In the genomic region with DNA sequence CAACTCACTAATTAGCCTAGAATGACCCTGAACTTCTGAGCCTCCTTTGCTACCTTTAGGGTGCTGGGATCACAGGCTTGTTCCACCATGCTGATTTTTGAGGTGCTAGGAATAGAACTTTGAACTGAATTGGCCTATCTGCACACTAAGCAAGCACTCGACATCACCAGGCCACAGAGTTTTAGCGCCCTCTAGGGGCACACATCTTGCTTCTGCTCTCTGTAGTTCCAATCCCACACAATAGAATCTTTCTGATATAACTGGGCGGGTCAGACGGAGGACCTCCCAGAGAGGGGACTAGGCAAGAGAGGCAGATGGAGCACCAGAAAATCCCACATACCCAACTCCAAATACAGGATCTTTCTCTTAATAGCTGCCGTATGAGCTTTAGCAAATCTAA, we compare ENCODE assay signal across 8 mouse cellular contexts. TPM values are rescaled to one million over a fixed set of nuclear protein-coding genes. Genes with fewer than 3 reads are reported as not detected.
DNase-seq lines count a peak whose midpoint lies in the region; ATAC-seq and TF ChIP-seq lines count a peak whose summit lies in the region.

No protein-coding gene starts in this region.

- peak; percentile 27; the same call in 1 of the 2 replicates for ATAC-seq in kidney, postnatal 0 days (replicated peaks; ENCODE audit: low FRiP score, low read depth)
- peak; percentile 56 for ATAC-seq in neural tube, embryonic 11.5 days (ENCODE audit: insufficient read depth, low FRiP score, low TSS enrichment)

- no peak overlapping the region for H3K4me3 ChIP-seq in C2C12 (ENCODE audit: insufficient read depth, poor library complexity, severe bottlenecking)
- H3K4me3 ChIP-seq in kidney, postnatal 0 days (replicated peaks; ENCODE audit: low read depth, low read length) = no peak overlapping the region
- H3K4me3 ChIP-seq in neural tube, embryonic 11.5 days (ENCODE audit: low read depth, low read length) = no peak overlapping the region

- H3K79me3 ChIP-seq in C2C12 (ENCODE audit: low read depth) = no peaks in the 10 kb centered on the region

- H3K27ac ChIP-seq in kidney, postnatal 0 days = no peak overlapping the region
- H3K27ac ChIP-seq in neural tube, embryonic 11.5 days (ENCODE audit: low read depth, low read length) = no peak overlapping the region

- TF ChIP-seq CTCF in C2C12 (IDR thresholded peaks at IDR 0.05; ENCODE audit: control insufficient read depth, insufficient read depth, insufficient read length) = peak; percentile 66
- peak; percentile 92 for TF ChIP-seq CTCF in kidney, postnatal 0 days (IDR thresholded peaks at IDR 0.05; ENCODE audit: low read depth)

- peaks cover 10% of the 10 kb centered on the region for H3K27me3 ChIP-seq in C2C12 (ENCODE audit: control insufficient read depth, insufficient read depth, insufficient read length)
- no peaks in the 10 kb centered on the region for H3K27me3 ChIP-seq in kidney, postnatal 0 days (ENCODE audit: insufficient read depth, low read length)
- H3K27me3 ChIP-seq in neural tube, embryonic 11.5 days (ENCODE audit: control insufficient read depth, insufficient read depth, low read length) = no peaks in the 10 kb centered on the region

- H3ac ChIP-seq in C2C12 (ENCODE audit: control insufficient read depth, insufficient read length, low read depth) = no peak overlapping the region

- H3K9ac ChIP-seq in kidney, postnatal 0 days (ENCODE audit: low read depth, low read length) = no peak overlapping the region
- H3K9ac ChIP-seq in neural tube, embryonic 11.5 days (ENCODE audit: low read length) = no peak overlapping the region

- H3K36me3 ChIP-seq in C2C12 (ENCODE audit: control insufficient read depth, insufficient read depth) = no peaks in the 10 kb centered on the region
- peaks cover 22% of the 10 kb centered on the region; the same call in 1 of the 2 replicates for H3K36me3 ChIP-seq in kidney, postnatal 0 days (ENCODE audit: insufficient read depth, low read length)
- H3K36me3 ChIP-seq in neural tube, embryonic 11.5 days (ENCODE audit: control insufficient read depth, insufficient read depth, low read length) = no peaks in the 10 kb centered on the region

- no peak overlapping the region for H3K4me2 ChIP-seq in kidney, postnatal 0 days (ENCODE audit: low read length)
- no peak overlapping the region for H3K4me2 ChIP-seq in neural tube, embryonic 11.5 days (ENCODE audit: low read depth)

- peaks cover 14% of the 10 kb centered on the region for H3K4me1 ChIP-seq in kidney, postnatal 0 days (replicated peaks; ENCODE audit: insufficient read depth, low read length)
- H3K4me1 ChIP-seq in neural tube, embryonic 11.5 days (ENCODE audit: control insufficient read depth, insufficient read depth, low read length) = peaks cover 8% of the 10 kb centered on the region

- H3K9me3 ChIP-seq in kidney, postnatal 0 days (replicated peaks; ENCODE audit: low read length) = no peaks in the 10 kb centered on the region
- H3K9me3 ChIP-seq in neural tube, embryonic 11.5 days (ENCODE audit: control insufficient read depth, low read length) = no peaks in the 10 kb centered on the region

- 44% methylated on average over 5 of the region's 5 CpGs for WGBS in kidney, postnatal 0 days
- 35% methylated on average over 5 of the region's 5 CpGs for WGBS in neural tube, embryonic 11.5 days

- DNase-seq in T-cell, adult 2 months (ENCODE audit: low spot score) = peak; percentile 56
- peak; percentile 73 to 82 for DNase-seq in cerebellum, postnatal 36 days
- DNase-seq in frontal cortex, postnatal 36 days (ENCODE audit: low spot score in 2 of 2) = peak; percentile 65 to 83
- DNase-seq in kidney, postnatal 0 days (ENCODE audit: low spot score) = peak; percentile 89
- DNase-seq in liver = peak; percentile 71
- peak; percentile 76 for DNase-seq in neural tube, embryonic 11.5 days (ENCODE audit: low spot score)
- peak; percentile 64 for DNase-seq in thymus, postnatal 25 days

- no peaks in the 10 kb centered on the region for H3K79me2 ChIP-seq in C2C12 (ENCODE audit: control insufficient read depth, insufficient read depth)

TF ChIP-seq in C2C12, 6 proteins besides CTCF, POLR2A, EP300 and RAD21:
- no peak for TF ChIP-seq FOSL1 (IDR thresholded peaks at IDR 0.05; ENCODE audit: insufficient read depth, low read length, poor library complexity, severe bottlenecking)
- TF ChIP-seq USF1 (IDR thresholded peaks at IDR 0.05; ENCODE audit: low read depth) = no peak
- no peak for TF ChIP-seq CEBPB (IDR thresholded peaks at IDR 0.05; ENCODE audit: low read depth)
- TF ChIP-seq MAX (IDR thresholded peaks at IDR 0.05) = no peak
- no peak for TF ChIP-seq MYOD1 (IDR thresholded peaks at IDR 0.05; ENCODE audit: control insufficient read depth, insufficient read length, low read depth)
- no peak for TF ChIP-seq MYOG (IDR thresholded peaks at IDR 0.05; ENCODE audit: control insufficient read depth, extremely low read depth, insufficient read length)

RNA-seq across cellular contexts. Expression of a gene that starts 24.3 kb away (rescaled TPM):
- 32.1 TPM for polyA plus RNA-seq in C2C12 (2012; fragmentation: generic; extraction: Trizol)
- 186 and 191 TPM in 2 replicates for polyA plus RNA-seq in kidney, postnatal 0 days (2015; fragmentation: Nextera tagmentation; extraction: Ambion mirVana)
- 157 and 163 TPM in 2 replicates for polyA plus RNA-seq in neural tube, embryonic 11.5 days (2014; fragmentation: Nextera tagmentation; extraction: Ambion mirVana)

RNA-seq across cellular contexts. Expression of a gene that starts 51.0 kb away (rescaled TPM):
- polyA plus RNA-seq in C2C12 (2012; fragmentation: generic; extraction: Trizol) = 0.05 TPM
- polyA plus RNA-seq in kidney, postnatal 0 days (2015; fragmentation: Nextera tagmentation; extraction: Ambion mirVana) = 53.7 and 57.5 TPM in 2 replicates
- polyA plus RNA-seq in neural tube, embryonic 11.5 days (2014; fragmentation: Nextera tagmentation; extraction: Ambion mirVana) = 7.1 and 10.4 TPM in 2 replicates
